In genomic region chr8:94268359-94268890, GRCm38 (mm10) we compare ENCODE assay signal across 16 mouse cellular contexts. TPM values are rescaled to one million over a fixed set of nuclear protein-coding genes. Genes with fewer than 3 reads are reported as not detected.
DNase-seq lines count a peak whose midpoint lies in the region; ATAC-seq and TF ChIP-seq lines count a peak whose summit lies in the region.
"Had no signal": no experiment of that assay in that cellular context is flagged by ENCODE, and none has a peak within 500 bp of the region (broad histone marks: within the 10 kb centered on the region; RNA-seq: fewer than 3 reads in every experiment).

No protein-coding gene starts in this region.

- 69% methylated on average over 3 of the region's 3 CpGs for WGBS in stomach, embryonic 16.5 days
- WGBS in stomach, postnatal 0 days, result 73% methylated on average over 3 of the region's 3 CpGs
- 49% methylated on average over 3 of the region's 3 CpGs for WGBS in hindbrain, postnatal 0 days
- whole genome bisulfite sequencing in olfactory bulb, adult 2 months, result 30% methylated on average over 3 of the region's 3 CpGs

- no peak for TF ChIP-seq EP300 in stomach, postnatal 0 days (optimal IDR thresholded peaks at IDR 0.05)

- H3K27me3 ChIP-seq in stomach, embryonic 16.5 days (ENCODE audit: control insufficient read depth, insufficient read depth, low read length), result no peaks in the 10 kb centered on the region
- H3K27me3 ChIP-seq in stomach, postnatal 0 days (ENCODE audit: control insufficient read depth, insufficient read depth, low read length), result no peaks in the 10 kb centered on the region
- H3K27me3 ChIP-seq in hindbrain, postnatal 0 days (ENCODE audit: insufficient read depth, low read length), result no peaks in the 10 kb centered on the region
- H3K27me3 ChIP-seq: liver, embryonic 15.5 days had no signal

- ATAC-seq in stomach, embryonic 16.5 days (ENCODE audit: insufficient read depth, low FRiP score), result no peak
- ATAC-seq in stomach, postnatal 0 days (ENCODE audit: low FRiP score, low TSS enrichment), result no peak
- peak; percentile 55; the same call in 1 of the 2 replicates for ATAC-seq in hindbrain, postnatal 0 days
- no peak for ATAC-seq in granulocyte monocyte progenitor cell, adult 5-6 weeks (replicated peaks; ENCODE audit: poor library complexity, severe bottlenecking)

- no peaks in the 10 kb centered on the region for H3K9me3 ChIP-seq in stomach, embryonic 16.5 days (replicated peaks; ENCODE audit: control insufficient read depth, low read length)
- H3K9me3 ChIP-seq in stomach, postnatal 0 days (ENCODE audit: control insufficient read depth, low read length), result no peaks in the 10 kb centered on the region
- no peaks in the 10 kb centered on the region for H3K9me3 ChIP-seq in hindbrain, postnatal 0 days (ENCODE audit: low read length)
- H3K9me3 ChIP-seq: liver, embryonic 15.5 days had no signal

- no peak overlapping the region for H3K4me2 ChIP-seq in stomach, embryonic 16.5 days (ENCODE audit: low read depth, low read length)
- no peak overlapping the region for H3K4me2 ChIP-seq in stomach, postnatal 0 days (replicated peaks; ENCODE audit: low read depth)
- peak overlapping the region; percentile 52 for H3K4me2 ChIP-seq in hindbrain, postnatal 0 days (ENCODE audit: low read depth, low read length)
- H3K4me2 ChIP-seq: liver, embryonic 15.5 days had no signal

- peaks cover 29% of the 10 kb centered on the region for H3K4me1 ChIP-seq in stomach, embryonic 16.5 days (ENCODE audit: control insufficient read depth, insufficient read depth, low read length)
- H3K4me1 ChIP-seq in stomach, postnatal 0 days (replicated peaks; ENCODE audit: control insufficient read depth, insufficient read depth), result no peaks in the 10 kb centered on the region
- H3K4me1 ChIP-seq in hindbrain, postnatal 0 days (ENCODE audit: insufficient read depth, low read length), result peaks cover 17% of the 10 kb centered on the region; the same call in 1 of the 2 replicates
- peaks cover 15% of the 10 kb centered on the region for H3K4me1 ChIP-seq in olfactory bulb, adult 2 months (ENCODE audit: control insufficient read depth, insufficient read depth, low read length)
- H3K4me1 ChIP-seq: liver, embryonic 15.5 days had no signal

- peak; percentile 56 for DNase-seq in heart, adult 11 months
- no peak for DNase-seq in heart, postnatal 14 days
- no peak for DNase-seq in stomach, postnatal 0 days (ENCODE audit: low spot score)
- DNase-seq in hindbrain, postnatal 0 days (ENCODE audit: low spot score), result peak; percentile 27
- DNase-seq in kidney, postnatal 25 days, result no peak
- DNase-seq: adrenal gland, adult 2 months; cerebellum, postnatal 36 days; gastrocnemius, postnatal 14 days; lung, postnatal 4 days; thymus, postnatal 36 days had no signal

- H3K27ac ChIP-seq in stomach, embryonic 16.5 days (ENCODE audit: low read length), result no peak overlapping the region
- no peak overlapping the region for H3K27ac ChIP-seq in stomach, postnatal 0 days (replicated peaks)
- peak overlapping the region; percentile 78 for H3K27ac ChIP-seq in hindbrain, postnatal 0 days
- H3K27ac ChIP-seq in olfactory bulb, adult 2 months (ENCODE audit: insufficient read depth, low read depth, low read length), result peak overlapping the region; percentile 93
- H3K27ac ChIP-seq: kidney, postnatal 0 days; liver, embryonic 15.5 days had no signal

- no peak for TF ChIP-seq CTCF in stomach, postnatal 0 days (IDR thresholded peaks at IDR 0.05; ENCODE audit: low read depth)
- TF ChIP-seq CTCF in hindbrain, postnatal 0 days (IDR thresholded peaks at IDR 0.05; ENCODE audit: low read depth), result no peak
- TF ChIP-seq CTCF in olfactory bulb, adult 2 months (IDR thresholded peaks at IDR 0.05; ENCODE audit: insufficient read depth, low read depth, low read length), result no peak

- H3K36me3 ChIP-seq in stomach, embryonic 16.5 days (ENCODE audit: control insufficient read depth, insufficient read depth, low read length), result no peaks in the 10 kb centered on the region
- no peaks in the 10 kb centered on the region for H3K36me3 ChIP-seq in stomach, postnatal 0 days (ENCODE audit: control insufficient read depth, insufficient read depth, low read length)
- no peaks in the 10 kb centered on the region for H3K36me3 ChIP-seq in hindbrain, postnatal 0 days (ENCODE audit: insufficient read depth, low read length)
- H3K36me3 ChIP-seq: liver, embryonic 15.5 days had no signal

- intact Hi-C loops in heart, postnatal 14 days (cut with DNase I), result no loop called here

- H3K9ac ChIP-seq in stomach, embryonic 16.5 days (ENCODE audit: low read length), result 0 out of 2 replicates have a peak overlapping the region, but pooled peaks have one; percentile 26
- no peak overlapping the region for H3K9ac ChIP-seq in stomach, postnatal 0 days (ENCODE audit: low read length)
- peak overlapping the region; percentile 55 for H3K9ac ChIP-seq in hindbrain, postnatal 0 days (replicated peaks; ENCODE audit: low read length)
- H3K9ac ChIP-seq: liver, embryonic 15.5 days had no signal

- TF ChIP-seq POLR2A in olfactory bulb, adult 2 months (IDR thresholded peaks at IDR 0.05; ENCODE audit: insufficient read depth, low read depth, low read length), result no peak

- H3K4me3 ChIP-seq in stomach, embryonic 16.5 days (replicated peaks; ENCODE audit: low read length), result no peak overlapping the region
- H3K4me3 ChIP-seq in stomach, postnatal 0 days (ENCODE audit: low read depth, low read length), result no peak overlapping the region
- H3K4me3 ChIP-seq in hindbrain, postnatal 0 days (ENCODE audit: low read length), result peak overlapping the region; percentile 33
- H3K4me3 ChIP-seq in olfactory bulb, adult 2 months (ENCODE audit: insufficient read depth, low read depth, low read length), result peak overlapping the region; percentile 55
- H3K4me3 ChIP-seq: erythroblast, embryonic 14.5 days; liver, embryonic 15.5 days had no signal

RNA-seq across cellular contexts. Expression of gene Nup93, which starts 54.1 kb away (rescaled TPM):
- 10 to 100 TPM; 17.3 to 20.2 TPM for total RNA-seq in heart, postnatal 14 days (2021)
- 64.9 and 68.5 TPM in 2 replicates for polyA plus RNA-seq in stomach, embryonic 16.5 days (2015; fragmentation: Nextera tagmentation; extraction: Ambion mirVana)
- 26.2 and 28.1 TPM in 2 replicates for polyA plus RNA-seq in stomach, postnatal 0 days (2015; fragmentation: Nextera tagmentation; extraction: Ambion mirVana)
- total RNA-seq in hindbrain, postnatal 0 days (2014; rRNA removed), result 33.1 and 43.3 TPM in 2 replicates
- 42.3 and 44.8 TPM in 2 replicates for polyA plus RNA-seq in hindbrain, postnatal 0 days (2015; fragmentation: Nextera tagmentation; extraction: Ambion mirVana)
- not detected in 2 replicates for polyA plus RNA-seq in olfactory bulb, adult 2 months (2012; ENCODE audit: insufficient read depth, insufficient read length, low replicate concordance, missing spikeins)
- total RNA-seq in granulocyte monocyte progenitor cell, adult 5-6 weeks (2014; fragmentation: Nextera tagmentation), result 38.9 and 45.1 TPM in 2 replicates
- 45.5 and 46.0 TPM in 2 replicates for total RNA-seq in granulocyte monocyte progenitor cell, adult 5-6 weeks (2017)

Comparison
In these comparisons a context has a peak if more than half of its experiments do, and no peak if none do; other contexts are left out.
1. DNase-seq: peak in heart, adult 11 months (single experiment) and hindbrain, postnatal 0 days (single experiment); none in heart, postnatal 14 days (0 of 2), stomach, postnatal 0 days (single experiment) and kidney, postnatal 25 days (0 of 2).
2. H3K27ac ChIP-seq: peak in hindbrain, postnatal 0 days (single experiment) and olfactory bulb, adult 2 months (single experiment); none in stomach, embryonic 16.5 days (single experiment) and stomach, postnatal 0 days (single experiment).
3. H3K4me3 ChIP-seq: peak in hindbrain, postnatal 0 days (single experiment) and olfactory bulb, adult 2 months (single experiment); none in stomach, embryonic 16.5 days (single experiment) and stomach, postnatal 0 days (single experiment).